Mouse (Mus musculus) midbrain, embryonic 14.5 days (tissue): ENCODE measurements around the gene Gm44805. TPM values are rescaled to one million over a fixed set of nuclear protein-coding genes. Genes with fewer than 3 reads are reported as not detected.
A peak's percentile ranks its signal among the peaks of the same experiment; 100 is the strongest.

ENCODE experiments used
- ATAC-seq: fragments of 200-750 bp; cut with Nextera tagmentation; 2 replicates; pipeline ENCODE4 v1.8.0; 2017; ENCODE audit warnings: moderate number of reproducible peaks, moderate library complexity; ENCODE audit not compliant: low FRiP score, low TSS enrichment
- DNase-seq: peaks from one replicate; pipeline ENCODE4 v3.0.0-alpha.2; 2015
- H3K27ac ChIP-seq: fragments of 300-500 bp; sonication (generic); replicated peaks from 2 replicates; pipeline ENCODE4 v1.5.1; 2014; ENCODE audit warnings: mild to moderate bottlenecking, low read depth, low read length, moderate library complexity
- H3K27me3 ChIP-seq: fragments of 300-500 bp; sonication (generic); 2 replicates; pipeline ENCODE4 v1.6.1; 2014; ENCODE audit warnings: low read length, control low read depth, mixed read lengths; ENCODE audit not compliant: control insufficient read depth, insufficient read depth
- H3K36me3 ChIP-seq: fragments of 300-500 bp; sonication (generic); 2 replicates; pipeline ENCODE4 v1.6.1; 2014; ENCODE audit warnings: low read length, control low read depth; ENCODE audit not compliant: control insufficient read depth, insufficient read depth
- H3K4me1 ChIP-seq: fragments of 300-500 bp; sonication (generic); 2 replicates; pipeline ENCODE4 v1.6.1; 2014; ENCODE audit warnings: mild to moderate bottlenecking, antibody characterized with exemption, low read length, control low read depth; ENCODE audit not compliant: control insufficient read depth, insufficient read depth
- H3K4me2 ChIP-seq: fragments of 300-500 bp; sonication (generic); 2 replicates; pipeline ENCODE4 v1.6.1; 2014; ENCODE audit warnings: mild to moderate bottlenecking, low read length, moderate library complexity
- H3K4me3 ChIP-seq: fragments of 300-500 bp; sonication (generic); replicated peaks from 2 replicates; pipeline ENCODE4 v1.5.1; 2014; ENCODE audit warnings: low read depth, low read length
- H3K9ac ChIP-seq: fragments of 300-500 bp; sonication (generic); replicated peaks from 2 replicates; pipeline ENCODE4 v1.6.1; 2014; ENCODE audit warnings: mild to moderate bottlenecking, low read length, moderate library complexity
- H3K9me3 ChIP-seq: fragments of 300-500 bp; sonication (generic); 2 replicates; pipeline ENCODE4 v1.6.1; 2016; ENCODE audit warnings: low read length, control low read depth, mixed read lengths; ENCODE audit not compliant: control insufficient read depth
- WGBS: fragments of 180-500 bp; shearing (Covaris S2); extraction: QIAGEN DNeasy Blood & Tissue Kit; methylation state at CpG from one replicate; pipeline ENCODE4 v1.1.7; 2014; 5-methylcytosine and 5-hydroxymethylcytosine counted together
- polyA plus RNA-seq: library from polyadenylated mRNA; unstranded; fragments of >200 nt; fragmentation: Nextera tagmentation; extraction: Ambion mirVana; gene quantifications from 2 replicates; pipeline ENCODE4 v1.2.1, GENCODE M21; 2014

Gm44805 gene
- polyA plus RNA-seq, 1 experiment from 2014 or later: not detected

DNA sequence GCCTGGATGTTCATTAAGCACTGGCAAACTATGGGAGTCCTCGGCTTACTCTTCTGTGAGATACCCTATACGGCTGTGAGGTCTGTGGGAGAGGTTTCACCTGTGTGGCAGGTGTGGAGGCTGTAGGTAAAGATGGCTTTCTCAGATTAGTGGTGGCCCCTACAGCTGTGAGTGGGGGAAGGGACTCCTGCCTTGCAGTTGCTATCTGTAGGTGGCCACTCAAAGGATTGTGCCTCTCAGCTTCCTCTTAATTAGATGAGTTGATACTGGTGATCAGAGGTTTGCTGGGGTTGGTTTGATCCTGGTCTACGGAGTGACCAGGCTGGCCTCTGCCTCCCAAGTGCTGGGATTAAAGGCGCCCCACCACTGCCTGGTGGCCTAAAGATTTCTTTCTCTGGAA is 23.3 kb upstream of the Gm44805 start:
- no peaks in the 10 kb centered on the region for H3K9me3 ChIP-seq
- H3K27me3 ChIP-seq: no peaks in the 10 kb centered on the region
- peaks cover 1% of the 10 kb centered on the region; the same call in 1 of the 2 replicates for H3K4me1 ChIP-seq
- no peak overlapping the region for H3K9ac ChIP-seq
- no peak overlapping the region for H3K27ac ChIP-seq
- DNase-seq: no peak
- no peak for ATAC-seq
- no peak overlapping the region for H3K4me3 ChIP-seq
- peaks cover 45% of the 10 kb centered on the region for H3K36me3 ChIP-seq
- 94% methylated on average over 4 of the region's 4 CpGs for WGBS
- H3K4me2 ChIP-seq: no peak overlapping the region

DNA sequence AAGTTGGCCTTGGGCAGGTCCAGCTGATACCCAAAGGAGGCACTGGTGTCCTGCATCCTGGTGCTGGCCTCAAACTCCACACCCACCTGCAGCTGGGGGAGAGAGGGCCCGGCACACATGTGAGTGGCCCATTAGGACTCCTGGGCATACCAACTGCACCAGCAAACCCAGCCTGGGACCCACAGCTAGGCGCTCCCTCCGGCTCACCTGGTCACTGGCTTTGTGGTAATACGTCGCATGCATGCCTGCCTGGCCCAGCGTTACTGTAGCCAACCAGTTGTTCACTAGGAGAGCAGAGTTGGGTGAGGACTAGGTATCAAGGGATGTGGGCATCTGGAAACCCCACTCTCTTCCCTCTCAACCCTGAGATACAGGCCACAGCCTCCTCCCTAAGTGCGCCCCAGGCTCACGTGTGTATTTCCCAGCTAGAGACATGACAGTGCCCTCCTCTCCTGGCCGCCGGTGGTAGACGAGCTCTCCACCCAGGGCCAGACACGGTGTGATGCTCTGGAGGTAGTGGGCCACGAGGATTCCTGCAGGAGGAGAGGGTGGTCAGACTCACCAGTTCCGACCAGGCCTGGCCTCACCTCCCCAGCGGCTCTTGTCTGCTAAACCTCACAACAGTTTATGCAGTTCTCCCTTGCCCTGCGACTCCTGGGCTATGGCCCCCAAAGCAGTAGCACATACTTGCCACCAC is 21.8 kb upstream of the Gm44805 start:
- H3K4me2 ChIP-seq: no peak overlapping the region
- DNase-seq: no peak
- no peak overlapping the region for H3K4me3 ChIP-seq
- no peaks in the 10 kb centered on the region for H3K9me3 ChIP-seq
- ATAC-seq: no peak
- H3K27ac ChIP-seq: no peak overlapping the region
- WGBS: 92% methylated on average over 16 of the region's 16 CpGs
- no peak overlapping the region for H3K9ac ChIP-seq
- peaks cover 33% of the 10 kb centered on the region for H3K36me3 ChIP-seq
- peaks cover 16% of the 10 kb centered on the region for H3K4me1 ChIP-seq
- H3K27me3 ChIP-seq: no peaks in the 10 kb centered on the region

DNA sequence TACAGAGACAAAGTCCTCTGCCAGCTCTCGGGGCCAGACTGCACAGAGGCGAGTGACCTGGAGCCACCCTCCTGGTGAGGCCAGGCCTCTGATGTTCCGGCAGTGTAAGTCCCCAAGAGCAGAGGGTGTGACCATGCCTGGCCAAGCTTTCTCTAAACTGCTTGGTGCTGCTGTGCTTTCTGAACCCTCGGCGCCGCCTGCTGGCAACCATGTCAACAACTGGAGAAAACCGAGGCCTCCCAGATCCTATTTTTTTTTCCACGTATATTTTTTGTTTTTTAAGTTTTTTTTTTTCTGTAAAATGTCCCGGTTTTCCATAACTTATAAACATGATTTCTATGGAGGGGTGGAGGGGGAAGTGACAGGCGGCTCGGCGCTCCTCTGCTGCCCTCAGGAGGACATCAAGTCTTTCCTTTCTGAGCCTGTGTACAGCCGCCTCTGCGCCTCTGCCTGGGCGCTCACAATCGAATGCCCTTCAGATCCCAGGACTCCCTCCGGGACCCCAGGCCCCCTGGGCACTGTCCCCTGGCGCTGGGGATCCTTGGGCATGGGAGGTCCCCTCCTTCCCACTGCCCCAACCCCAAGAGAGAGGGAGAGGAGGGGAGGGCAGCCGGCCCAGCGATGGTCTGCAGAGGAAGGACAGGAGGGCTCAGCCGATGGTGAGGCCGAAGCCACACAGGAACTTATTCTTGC is 20.0 kb upstream of the Gm44805 start:
- Histone ChIP-seq H3K4me1 (peaks cover 16% of the 10 kb centered on the region), H3K4me2 (no peak overlapping the region), H3K27ac (no peak overlapping the region), H3K4me3 (no peak overlapping the region), H3K9me3 (no peaks in the 10 kb centered on the region), H3K27me3 (no peaks in the 10 kb centered on the region), H3K36me3 (peaks cover 24% of the 10 kb centered on the region), H3K9ac (no peak overlapping the region)
- DNase-seq (peak; percentile 81), ATAC-seq (peak; percentile 48; the same call in 1 of the 2 replicates)
- WGBS: 28% methylated on average over 22 of the region's 22 CpGs

DNA sequence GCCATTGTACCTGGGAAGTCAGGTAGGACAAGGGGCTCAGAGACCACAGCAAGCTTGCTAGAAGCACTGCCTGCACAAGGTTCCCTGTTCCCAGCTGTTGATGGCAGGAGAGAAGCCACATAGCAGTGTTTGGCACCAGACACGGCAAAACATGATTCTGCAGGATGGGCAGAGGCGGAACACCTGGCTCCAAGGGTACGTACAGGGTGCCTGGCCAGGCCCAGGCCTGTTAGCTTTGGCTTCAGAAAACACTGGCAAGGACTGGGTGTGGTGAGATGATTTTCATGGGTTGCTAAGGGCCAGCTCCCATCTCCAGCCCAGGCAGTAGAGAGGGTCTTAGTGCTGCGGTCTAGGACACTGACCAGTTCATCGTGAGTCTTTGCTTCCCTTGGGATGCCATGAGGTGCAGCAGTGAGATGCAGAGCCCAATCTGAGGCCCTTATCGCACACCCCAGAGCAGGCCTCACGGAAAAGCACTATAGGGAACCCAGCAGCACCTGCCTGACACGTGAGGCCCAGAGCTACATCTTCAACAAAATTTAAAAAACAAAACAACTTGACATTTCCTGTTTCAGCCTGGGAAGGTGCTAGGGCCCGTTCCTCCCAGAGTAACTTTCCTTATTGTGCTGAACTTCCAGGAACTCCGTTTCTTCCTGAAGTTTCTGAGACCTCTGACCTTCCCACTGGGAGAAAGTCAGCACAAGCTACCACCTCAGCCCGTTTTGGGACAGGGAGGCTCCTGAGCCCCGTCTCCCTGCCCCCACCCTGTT is 19.3 kb upstream of the Gm44805 start:
- no peak overlapping the region for H3K27ac ChIP-seq
- H3K4me1 ChIP-seq: peaks cover 16% of the 10 kb centered on the region
- peaks cover 22% of the 10 kb centered on the region for H3K36me3 ChIP-seq
- no peak for DNase-seq
- no peaks in the 10 kb centered on the region for H3K9me3 ChIP-seq
- no peak overlapping the region for H3K4me3 ChIP-seq
- H3K9ac ChIP-seq: no peak overlapping the region
- WGBS: 60% methylated on average over 12 of the region's 12 CpGs
- no peak for ATAC-seq
- H3K4me2 ChIP-seq: no peak overlapping the region
- no peaks in the 10 kb centered on the region for H3K27me3 ChIP-seq

DNA sequence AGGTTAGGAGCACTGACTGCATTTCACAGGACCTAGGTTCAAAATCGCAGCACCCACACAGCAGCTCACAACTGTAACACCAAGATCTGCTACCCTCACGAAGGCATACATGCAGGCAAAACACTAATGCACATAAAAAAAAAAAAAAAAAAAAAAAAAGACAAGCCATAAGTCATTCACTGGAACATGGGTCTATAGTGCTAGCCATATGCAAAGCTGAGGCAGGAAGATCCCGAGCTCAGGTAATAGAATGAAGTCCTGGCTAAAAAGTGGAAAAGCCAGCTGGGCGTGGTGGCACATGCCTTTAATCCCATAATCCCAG is 18.6 kb upstream of the Gm44805 start:
- no peak overlapping the region for H3K4me2 ChIP-seq
- no peak overlapping the region for H3K4me3 ChIP-seq
- H3K9ac ChIP-seq: no peak overlapping the region
- no peaks in the 10 kb centered on the region for H3K27me3 ChIP-seq
- H3K4me1 ChIP-seq: peaks cover 16% of the 10 kb centered on the region
- H3K36me3 ChIP-seq: peaks cover 22% of the 10 kb centered on the region
- no peaks in the 10 kb centered on the region for H3K9me3 ChIP-seq
- DNase-seq (no peak), ATAC-seq (no peak)
- 85% methylated on average over 4 of the region's 4 CpGs for WGBS
- no peak overlapping the region for H3K27ac ChIP-seq

DNA sequence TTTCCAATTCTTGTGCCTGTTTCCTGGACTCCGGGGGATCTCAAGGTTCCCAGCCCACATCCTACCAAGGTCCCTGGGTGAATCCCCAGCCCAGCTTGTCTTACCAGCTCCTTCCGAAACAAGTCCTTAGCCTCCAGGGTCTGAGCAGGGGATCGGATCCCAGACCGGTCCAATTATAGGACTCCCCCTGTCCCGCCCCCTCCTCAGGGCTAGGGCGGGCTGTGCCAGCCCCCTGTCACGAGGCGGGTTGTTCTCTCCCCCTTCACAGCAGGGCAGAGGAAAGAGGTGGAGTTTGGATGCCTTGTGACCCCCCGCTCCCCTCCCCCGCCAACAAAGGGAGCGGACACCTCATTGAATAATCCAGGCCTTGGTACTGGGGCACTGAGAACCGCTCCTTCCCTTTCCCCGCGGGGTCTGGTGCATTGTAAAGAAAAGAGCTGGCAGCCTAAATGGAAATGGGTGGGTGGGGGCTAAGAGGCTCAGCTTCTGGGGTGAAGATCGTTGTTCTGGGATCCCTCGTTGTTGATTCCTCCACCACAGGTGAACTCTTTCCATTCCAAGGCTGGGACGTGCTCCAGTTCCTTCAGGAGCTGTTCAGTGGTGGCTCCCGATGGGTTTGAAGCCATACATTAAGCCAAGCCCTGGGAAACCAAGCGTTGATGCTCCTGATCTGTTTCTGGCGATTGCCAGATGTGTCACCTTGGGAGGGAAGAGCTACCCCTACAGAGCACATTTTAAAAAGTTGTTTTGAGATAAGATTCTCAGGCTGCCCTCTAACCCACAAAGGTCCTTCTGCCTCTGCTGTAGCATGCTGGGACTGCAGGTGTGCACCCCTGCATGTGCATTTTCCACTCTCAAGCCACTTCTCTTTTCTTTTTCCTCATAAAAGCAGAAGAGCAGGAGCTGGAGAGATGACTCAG is 17.9 kb upstream of the Gm44805 start, which contains the start of gene Apoe:
TSS of gene Apoe (minus strand) at position 282 of the 920 bp plus-strand sequence.
- no peaks in the 10 kb centered on the region for H3K27me3 ChIP-seq
- peaks cover 16% of the 10 kb centered on the region for H3K4me1 ChIP-seq
- no peak within 1 kb of the TSS for H3K27ac ChIP-seq
- H3K9me3 ChIP-seq: no peaks in the 10 kb centered on the region
- H3K36me3 ChIP-seq: peaks cover 22% of the 10 kb centered on the region
- ATAC-seq (peak; percentile 44), DNase-seq (peak; percentile 59)
- H3K4me3 ChIP-seq: peak within 1 kb of the TSS; percentile 27
- H3K4me2 ChIP-seq: peak within 1 kb of the TSS; percentile 60
- H3K9ac ChIP-seq: peak within 1 kb of the TSS; percentile 57
- 1% methylated on average over 20 of the region's 20 CpGs for WGBS

DNA sequence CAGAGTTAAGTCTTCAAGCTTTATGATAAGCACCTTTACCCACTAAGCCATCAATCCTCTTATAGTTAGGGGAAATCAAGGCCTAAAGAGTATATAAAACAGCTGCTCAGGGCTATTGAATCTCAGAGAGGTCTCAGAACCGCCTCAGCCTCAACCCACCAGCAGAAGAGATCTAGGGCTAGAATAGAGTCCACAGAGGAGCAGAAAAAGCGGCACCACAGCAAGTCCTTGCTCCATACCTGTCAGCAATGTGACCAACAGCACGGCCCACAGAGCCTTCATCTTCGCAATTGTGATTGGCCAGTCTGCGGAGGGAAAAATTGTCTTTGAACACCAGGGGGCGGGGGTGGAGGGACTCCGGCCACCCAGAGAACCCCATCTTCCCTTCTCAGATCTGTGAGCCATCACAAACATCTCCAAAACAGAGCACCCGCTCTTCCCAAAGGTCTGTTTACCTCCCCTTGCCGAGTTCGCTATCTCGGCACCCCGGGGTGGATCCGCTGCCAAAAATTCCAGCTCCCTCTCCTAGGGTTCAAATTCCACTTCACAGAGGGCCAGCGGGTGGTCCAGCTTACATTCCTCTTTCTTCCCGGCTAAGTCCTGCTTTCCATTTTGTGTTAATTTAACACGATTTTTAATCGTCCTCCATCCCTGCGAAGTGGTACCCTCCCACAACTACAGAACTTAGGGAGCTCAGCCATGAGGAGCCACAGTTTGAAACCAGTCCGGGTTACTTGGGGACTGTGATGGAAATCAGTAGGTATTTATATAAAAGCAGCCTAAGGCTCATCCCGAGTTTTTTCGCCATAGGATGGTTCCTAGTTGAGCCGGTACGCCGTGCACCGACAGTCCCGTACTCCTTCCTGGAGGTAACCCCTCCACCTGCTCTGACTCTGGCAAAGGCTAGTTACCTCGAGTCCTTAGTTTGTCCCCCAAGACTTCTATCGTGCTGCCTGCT is 17.0 kb upstream of the Gm44805 start:
- 3% methylated on average over 28 of the region's 28 CpGs for WGBS
- H3K36me3 ChIP-seq: peaks cover 16% of the 10 kb centered on the region
- peak overlapping the region; percentile 57; the same call in 1 of the 2 replicates for H3K9ac ChIP-seq
- ATAC-seq: peak; percentile 3; the same call in 1 of the 2 replicates
- no peaks in the 10 kb centered on the region for H3K27me3 ChIP-seq
- H3K4me3 ChIP-seq: peak overlapping the region; percentile 27
- DNase-seq: peak; percentile 57
- H3K27ac ChIP-seq: no peak overlapping the region
- peaks cover 16% of the 10 kb centered on the region for H3K4me1 ChIP-seq
- no peaks in the 10 kb centered on the region for H3K9me3 ChIP-seq
- H3K4me2 ChIP-seq: peak overlapping the region; percentile 60
